Mouse (Mus musculus) forebrain, postnatal 0 days (tissue): Measurements from ENCODE around the gene Cdh13. TPM values are rescaled to one million over a fixed set of nuclear protein-coding genes. Genes with fewer than 3 reads are reported as not detected.

Experiments used
- ATAC-seq: fragments of 200-750 bp; cut with Nextera tagmentation; 2 replicates; pipeline ENCODE4 v1.8.0; 2017; ENCODE audit warnings: mild to moderate bottlenecking, moderate library complexity
- DNase-seq: peaks from one replicate; pipeline ENCODE4 v3.0.0-alpha.2; 2015
- H3K27ac ChIP-seq: fragments of 300-500 bp; sonication (generic); 2 replicates; pipeline ENCODE4 v1.5.1; 2014; ENCODE audit warnings: low read depth, mild to moderate bottlenecking, antibody characterized with exemption, low read length, moderate library complexity, mixed read lengths
- H3K27me3 ChIP-seq: fragments of 300-500 bp; sonication (generic); 2 replicates; pipeline ENCODE4 v1.6.1; 2014; ENCODE audit warnings: mild to moderate bottlenecking, low read length, mixed read lengths; ENCODE audit not compliant: insufficient read depth
- H3K36me3 ChIP-seq: fragments of 300-500 bp; sonication (generic); 2 replicates; pipeline ENCODE4 v1.6.1; 2014; ENCODE audit warnings: mild to moderate bottlenecking, moderate library complexity; ENCODE audit not compliant: insufficient read depth
- H3K4me1 ChIP-seq: fragments of 300-500 bp; sonication (generic); 2 replicates; pipeline ENCODE4 v1.6.1; 2014; ENCODE audit warnings: antibody characterized with exemption; ENCODE audit not compliant: insufficient read depth
- H3K4me2 ChIP-seq: fragments of 300-500 bp; sonication (generic); 2 replicates; pipeline ENCODE4 v1.6.1; 2014; ENCODE audit warnings: low read depth, mild to moderate bottlenecking, moderate library complexity
- H3K4me3 ChIP-seq: fragments of 300-500 bp; sonication (generic); 2 replicates; pipeline ENCODE4 v1.5.1; 2014; ENCODE audit warnings: low read depth, low read length, mixed read lengths
- H3K9ac ChIP-seq: fragments of 300-500 bp; sonication (generic); 2 replicates; pipeline ENCODE4 v1.6.1; 2014; ENCODE audit warnings: mild to moderate bottlenecking
- H3K9me3 ChIP-seq: fragments of 300-500 bp; sonication (generic); 2 replicates; pipeline ENCODE4 v1.6.1; 2016; ENCODE audit warnings: low read length
- CTCF ChIP-seq: sonication (generic); IDR thresholded peaks from 2 replicates; pipeline ENCODE4 v1.5.1; 2016; ENCODE audit warnings: antibody characterized with exemption, control low read depth, low read depth
- WGBS: fragments of 180-500 bp; shearing (Covaris S2); extraction: QIAGEN DNeasy Blood & Tissue Kit; methylation state at CpG from one replicate; pipeline ENCODE4 v1.1.7; 2014; 5-methylcytosine and 5-hydroxymethylcytosine counted together
- polyA plus RNA-seq: library from polyadenylated mRNA; unstranded; fragments of >200 nt; fragmentation: Nextera tagmentation; extraction: Ambion mirVana; gene quantifications from 2 replicates; pipeline ENCODE4 v1.2.1, GENCODE M21; 2015
- total RNA-seq: library from RNA; depleted of rRNA; stranded (reverse); fragments of >200 nt; gene quantifications from 2 replicates; pipeline ENCODE4 v1.2.3, GENCODE M21; 2014

Gene Cdh13
- total and polyA plus RNA-seq, 2 experiments from 2014 or later, result 127 to 154 TPM

GRCm38 (mm10) chr8:118316440-118316839 lies 32.9 kb downstream of the Cdh13 start:
- Histone ChIP-seq H3K4me1 (no peaks in the 10 kb centered on the region), H3K4me2 (no peak overlapping the region), H3K27ac (no peak overlapping the region), H3K36me3 (no peaks in the 10 kb centered on the region), H3K27me3 (no peaks in the 10 kb centered on the region), H3K4me3 (no peak overlapping the region), H3K9me3 (no peaks in the 10 kb centered on the region), H3K9ac (no peak overlapping the region)
- DNase-seq (no peak), ATAC-seq (no peak)
- no peak for TF ChIP-seq CTCF
- 80% methylated on average over 12 of the region's 12 CpGs for WGBS

- DNase-seq (no peak), ATAC-seq (no peak)
- no peak overlapping the region for H3K4me2 ChIP-seq
- H3K36me3 ChIP-seq, result peaks cover 5% of the 10 kb centered on the region
- no peaks in the 10 kb centered on the region for H3K9me3 ChIP-seq
- no peak overlapping the region for H3K9ac ChIP-seq
- no peak for TF ChIP-seq CTCF
- H3K27me3 ChIP-seq, result no peaks in the 10 kb centered on the region
- 39% methylated on average over 1 of the region's 1 CpGs for WGBS
- no peak overlapping the region for H3K4me3 ChIP-seq
- H3K4me1 ChIP-seq, result no peaks in the 10 kb centered on the region
- no peak overlapping the region for H3K27ac ChIP-seq
Observed at GRCm38 (mm10) chr8:118320566-118320965, 37.0 kb downstream of the Cdh13 start.

GRCm38 (mm10) chr8:118323421-118323820 lies 39.9 kb downstream of the Cdh13 start:
- Histone ChIP-seq H3K27me3 (no peaks in the 10 kb centered on the region), H3K4me1 (no peaks in the 10 kb centered on the region), H3K27ac (no peak overlapping the region; the same call in 1 of the 2 replicates), H3K4me2 (no peak overlapping the region), H3K4me3 (no peak overlapping the region), H3K9ac (no peak overlapping the region), H3K36me3 (peaks cover 5% of the 10 kb centered on the region), H3K9me3 (no peaks in the 10 kb centered on the region)
- TF ChIP-seq CTCF, result no peak
- ATAC-seq (no peak; the same call in 1 of the 2 replicates), DNase-seq (no peak)
- WGBS, result 77% methylated on average over 3 of the region's 3 CpGs

- H3K4me3 ChIP-seq, result no peak overlapping the region
- H3K27me3 ChIP-seq, result no peaks in the 10 kb centered on the region
- DNase-seq (no peak), ATAC-seq (no peak)
- no peaks in the 10 kb centered on the region for H3K9me3 ChIP-seq
- H3K4me2 ChIP-seq, result no peak overlapping the region
- H3K27ac ChIP-seq, result no peak overlapping the region
- H3K36me3 ChIP-seq, result no peaks in the 10 kb centered on the region
- peak; percentile 20 for TF ChIP-seq CTCF
- H3K9ac ChIP-seq, result no peak overlapping the region
- peaks cover 11% of the 10 kb centered on the region for H3K4me1 ChIP-seq
- WGBS, result 74% methylated on average over 7 of the region's 7 CpGs
Observed at GRCm38 (mm10) chr8:118334933-118335332, 51.4 kb downstream of the Cdh13 start.

- Histone ChIP-seq H3K27ac (peak overlapping the region; percentile 47), H3K4me1 (peaks cover 14% of the 10 kb centered on the region), H3K4me3 (no peak overlapping the region), H3K36me3 (no peaks in the 10 kb centered on the region), H3K9ac (no peak overlapping the region), H3K9me3 (no peaks in the 10 kb centered on the region), H3K27me3 (no peaks in the 10 kb centered on the region), H3K4me2 (no peak overlapping the region)
- TF ChIP-seq CTCF, result no peak
- WGBS, result 46% methylated on average over 3 of the region's 3 CpGs
- ATAC-seq (peak; percentile 85), DNase-seq (peak; percentile 67)
Observed at GRCm38 (mm10) chr8:118339711-118340110, 56.2 kb downstream of the Cdh13 start.

- DNase-seq, result peak; percentile 56
- Histone ChIP-seq H3K4me2 (no peak overlapping the region), H3K9ac (no peak overlapping the region), H3K4me1 (peaks cover 14% of the 10 kb centered on the region), H3K27me3 (no peaks in the 10 kb centered on the region), H3K27ac (no peak overlapping the region), H3K36me3 (no peaks in the 10 kb centered on the region), H3K9me3 (no peaks in the 10 kb centered on the region), H3K4me3 (no peak overlapping the region)
- ATAC-seq, result no peak; the same call in 1 of the 2 replicates
- 25% methylated on average over 4 of the region's 4 CpGs for WGBS
- TF ChIP-seq CTCF, result no peak
Observed at GRCm38 (mm10) chr8:118343267-118343666, 59.7 kb downstream of the Cdh13 start.

- Histone ChIP-seq H3K4me1 (no peaks in the 10 kb centered on the region), H3K36me3 (no peaks in the 10 kb centered on the region), H3K27ac (no peak overlapping the region), H3K27me3 (no peaks in the 10 kb centered on the region), H3K9ac (no peak overlapping the region), H3K4me2 (no peak overlapping the region), H3K9me3 (no peaks in the 10 kb centered on the region), H3K4me3 (no peak overlapping the region)
- TF ChIP-seq CTCF, result no peak
- ATAC-seq (no peak), DNase-seq (no peak)
- WGBS, result 93% methylated on average over 9 of the region's 9 CpGs
Observed at GRCm38 (mm10) chr8:118348710-118349489, 65.4 kb downstream of the Cdh13 start.
